Mouse (Mus musculus): ENCODE results near the gene Polr1e. TPM values are rescaled to one million over a fixed set of nuclear protein-coding genes. Genes with fewer than 3 reads are reported as not detected.
"Not testable (repeated sequence)": the region's sequence is repeated elsewhere in the genome, so short reads cannot be mapped to it uniquely, and the experiment has no call there.

Gene Polr1e
- polyA plus RNA-seq, 1 experiment from 2014 or later = 36.1 TPM

DNA sequence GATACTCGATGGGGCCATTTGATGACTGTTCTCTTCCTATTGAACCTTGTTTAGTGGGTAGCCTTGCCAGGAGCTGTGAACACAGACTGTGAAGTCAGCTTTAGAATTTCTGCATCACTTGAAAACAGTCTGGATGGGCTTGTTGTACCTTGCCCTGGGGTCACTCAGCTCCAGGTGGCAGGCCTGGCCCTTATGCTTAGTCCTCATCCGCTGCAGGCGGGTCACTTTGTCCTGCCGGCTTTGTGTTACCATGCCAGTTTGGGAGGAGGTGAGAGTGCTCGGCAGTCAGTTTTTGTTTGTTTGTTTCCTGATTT is 36.5 kb upstream of the Polr1e start:
- Histone ChIP-seq H3K4me1 (peaks cover 29% of the 10 kb centered on the region), H3K36me3 (peaks cover 26% of the 10 kb centered on the region; the same call in 1 of the 2 replicates), H3K9me3 (no peaks in the 10 kb centered on the region), H3K27me3 (no peaks in the 10 kb centered on the region), H3K4me3 (peak overlapping the region; percentile 78), H3K27ac (peak overlapping the region; percentile 87), H3K4me2 (peak overlapping the region; percentile 83), H3K9ac (peak overlapping the region; percentile 63; the same call in 1 of the 2 replicates)
- WGBS = 19% methylated on average over 5 of the region's 5 CpGs
- ATAC-seq (ENCODE audit: insufficient number of reproducible peaks, low FRiP score, low TSS enrichment, low read depth) = no peak

DNA sequence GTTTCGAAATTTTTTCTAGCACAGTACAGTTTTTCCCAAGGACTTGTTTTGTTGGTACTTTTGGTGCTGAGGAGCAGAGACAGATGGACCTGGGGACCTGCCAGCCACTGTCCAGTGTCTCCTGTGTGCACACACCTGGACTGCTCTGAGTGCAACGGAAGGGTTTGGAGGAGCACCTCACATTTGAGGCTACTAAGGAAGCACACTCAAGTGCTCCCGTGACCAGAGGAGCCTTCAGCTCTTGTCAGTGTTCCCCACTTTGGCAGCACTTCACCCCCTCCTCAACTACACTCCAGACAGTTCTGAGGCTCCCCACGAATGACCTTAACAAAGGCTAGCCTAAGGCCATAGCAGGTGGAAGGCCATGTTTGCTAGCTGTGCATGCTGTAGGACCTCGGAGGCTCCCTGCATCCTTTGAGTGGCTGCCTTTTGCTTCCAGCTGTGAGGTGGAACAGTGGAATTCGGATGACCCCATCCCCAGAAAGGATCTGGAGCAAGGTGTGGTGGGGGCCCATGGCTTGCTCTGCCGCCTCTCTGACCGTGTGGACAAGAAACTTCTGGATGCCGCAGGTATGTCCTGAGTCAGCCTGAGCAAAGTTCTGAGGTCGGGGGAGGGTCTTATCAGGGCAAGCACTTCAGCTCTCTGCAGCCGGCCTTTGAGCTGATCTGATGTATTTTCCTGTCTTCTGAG is 35.8 kb upstream of the Polr1e start:
- no peak overlapping the region for H3K27ac ChIP-seq
- peaks cover 33% of the 10 kb centered on the region; the same call in 1 of the 2 replicates for H3K36me3 ChIP-seq
- no peaks in the 10 kb centered on the region for H3K9me3 ChIP-seq
- 71% methylated on average over 11 of the region's 11 CpGs for WGBS
- peak overlapping the region; percentile 78; the same call in 1 of the 2 replicates for H3K4me3 ChIP-seq
- H3K4me1 ChIP-seq = peaks cover 29% of the 10 kb centered on the region
- H3K9ac ChIP-seq = no peak overlapping the region
- peak overlapping the region; percentile 83 for H3K4me2 ChIP-seq
- no peaks in the 10 kb centered on the region for H3K27me3 ChIP-seq
- ATAC-seq (ENCODE audit: insufficient number of reproducible peaks, low FRiP score, low TSS enrichment, low read depth) = no peak

DNA sequence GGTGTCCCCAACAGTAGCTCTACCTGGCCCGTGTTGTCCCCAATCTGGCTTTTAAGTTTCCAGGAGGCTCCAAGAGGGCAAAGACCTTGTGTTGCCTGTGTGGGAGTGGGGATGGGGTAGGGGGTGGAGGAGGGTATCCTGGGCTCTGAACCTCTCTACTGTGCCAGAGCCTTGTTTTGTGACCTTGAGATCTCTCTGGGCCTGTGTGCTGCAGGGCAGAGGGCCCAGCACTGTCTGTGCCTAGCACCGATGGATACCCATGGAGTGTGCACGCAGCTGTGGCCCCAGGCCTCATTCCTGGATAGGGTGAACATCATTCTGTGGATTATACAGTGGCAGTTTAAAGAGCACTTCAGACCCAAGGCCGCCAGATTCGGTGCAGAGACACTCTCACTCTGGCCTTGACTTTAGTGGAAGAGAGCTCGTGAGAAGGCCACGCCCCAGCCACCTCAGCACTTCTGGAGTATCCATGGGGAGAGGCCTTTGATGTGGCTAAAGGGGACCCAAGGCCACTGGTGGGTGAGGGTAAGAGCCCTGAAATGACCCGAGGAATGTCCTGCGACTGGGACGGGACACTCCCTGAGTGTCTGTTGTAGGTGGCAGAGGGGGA is 35.1 kb upstream of the Polr1e start:
- Histone ChIP-seq H3K4me1 (peaks cover 29% of the 10 kb centered on the region), H3K9ac (no peak overlapping the region), H3K36me3 (peaks cover 37% of the 10 kb centered on the region), H3K9me3 (no peaks in the 10 kb centered on the region), H3K4me2 (no peak overlapping the region), H3K27ac (no peak overlapping the region), H3K4me3 (no peak overlapping the region), H3K27me3 (no peaks in the 10 kb centered on the region)
- ATAC-seq (ENCODE audit: insufficient number of reproducible peaks, low FRiP score, low TSS enrichment, low read depth) = no peak
- 83% methylated on average over 10 of the region's 10 CpGs for WGBS

DNA sequence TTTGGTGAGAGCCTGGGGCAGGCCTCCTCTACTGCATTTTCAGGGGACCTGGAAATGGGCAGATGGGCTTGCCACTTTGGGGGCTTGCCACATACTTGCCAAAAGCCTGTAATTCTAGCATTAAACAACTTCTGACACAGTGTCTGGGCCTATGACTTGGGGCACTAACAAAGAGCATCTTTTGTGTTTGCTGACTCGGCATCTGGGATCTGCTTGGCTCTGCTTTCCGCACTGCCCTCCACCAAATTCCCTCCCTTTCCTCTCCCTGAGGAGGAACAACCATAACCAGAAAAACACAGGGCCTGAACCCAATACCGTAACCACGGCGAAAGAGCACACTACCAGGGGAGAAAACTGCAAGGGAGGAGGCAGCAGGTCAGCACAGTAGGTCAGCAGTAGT is 27.8 kb upstream of the Polr1e start:
- H3K4me2 ChIP-seq = no peak overlapping the region
- peaks cover 77% of the 10 kb centered on the region for H3K36me3 ChIP-seq
- 82% methylated on average over 5 of the region's 5 CpGs for WGBS
- no peak overlapping the region for H3K4me3 ChIP-seq
- no peaks in the 10 kb centered on the region for H3K4me1 ChIP-seq
- no peak overlapping the region for H3K9ac ChIP-seq
- no peaks in the 10 kb centered on the region for H3K27me3 ChIP-seq
- no peak for ATAC-seq (ENCODE audit: insufficient number of reproducible peaks, low FRiP score, low TSS enrichment, low read depth)
- H3K27ac ChIP-seq = no peak overlapping the region
- no peaks in the 10 kb centered on the region for H3K9me3 ChIP-seq

DNA sequence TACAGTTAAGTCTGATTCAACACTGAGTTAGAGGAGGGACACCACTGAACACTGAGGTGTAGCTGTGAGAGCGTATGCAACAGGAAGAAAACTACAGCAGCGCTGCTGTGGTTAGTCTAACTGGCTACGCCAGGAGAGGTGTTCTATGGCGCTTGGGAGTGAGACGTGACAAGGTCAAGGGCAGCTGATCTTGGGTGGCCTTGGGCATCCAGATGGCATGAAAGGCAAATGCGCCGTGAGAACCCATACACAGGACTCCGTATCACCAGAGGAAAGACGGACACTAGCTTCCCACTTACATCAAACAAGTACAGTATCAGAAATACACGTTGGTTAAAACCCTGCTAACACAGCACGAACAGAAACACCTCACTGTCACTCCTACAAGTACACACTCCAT is 26.1 kb upstream of the Polr1e start:
- H3K9ac ChIP-seq; H3K9me3 ChIP-seq; H3K27ac ChIP-seq; H3K4me2 ChIP-seq; H3K4me3 ChIP-seq; H3K27me3 ChIP-seq; H3K4me1 ChIP-seq; ATAC-seq (ENCODE audit: insufficient number of reproducible peaks, low FRiP score, low TSS enrichment, low read depth): not testable (repeated sequence)
- WGBS = 88% methylated on average over 11 of the region's 11 CpGs
- peaks cover 65% of the 10 kb centered on the region for H3K36me3 ChIP-seq

DNA sequence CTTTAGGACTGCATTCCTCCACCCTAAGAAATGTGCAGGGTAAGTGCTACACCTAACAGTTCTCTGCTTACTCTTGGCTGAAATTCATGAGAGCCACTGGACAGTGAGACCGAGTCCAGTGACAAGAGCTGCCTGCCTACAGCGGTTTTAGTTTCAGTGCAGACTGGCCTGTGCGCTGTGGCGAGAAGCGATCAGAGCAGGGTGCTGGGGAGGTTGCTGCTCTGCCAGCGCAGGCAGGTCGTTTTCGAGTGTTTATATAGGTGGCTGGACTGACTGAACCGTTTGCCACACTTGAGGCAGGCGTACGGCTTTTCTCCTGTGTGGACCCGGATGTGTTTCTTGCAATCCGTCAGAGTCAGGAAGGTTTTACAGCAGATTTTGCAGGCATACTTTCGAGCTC is 25.2 kb upstream of the Polr1e start:
- 84% methylated on average over 14 of the region's 14 CpGs for WGBS
- not testable (repeated sequence) for H3K4me3 ChIP-seq; H3K27me3 ChIP-seq; H3K9me3 ChIP-seq; H3K9ac ChIP-seq; H3K4me1 ChIP-seq; H3K27ac ChIP-seq; ATAC-seq (ENCODE audit: insufficient number of reproducible peaks, low FRiP score, low TSS enrichment, low read depth); H3K4me2 ChIP-seq
- peaks cover 59% of the 10 kb centered on the region for H3K36me3 ChIP-seq

DNA sequence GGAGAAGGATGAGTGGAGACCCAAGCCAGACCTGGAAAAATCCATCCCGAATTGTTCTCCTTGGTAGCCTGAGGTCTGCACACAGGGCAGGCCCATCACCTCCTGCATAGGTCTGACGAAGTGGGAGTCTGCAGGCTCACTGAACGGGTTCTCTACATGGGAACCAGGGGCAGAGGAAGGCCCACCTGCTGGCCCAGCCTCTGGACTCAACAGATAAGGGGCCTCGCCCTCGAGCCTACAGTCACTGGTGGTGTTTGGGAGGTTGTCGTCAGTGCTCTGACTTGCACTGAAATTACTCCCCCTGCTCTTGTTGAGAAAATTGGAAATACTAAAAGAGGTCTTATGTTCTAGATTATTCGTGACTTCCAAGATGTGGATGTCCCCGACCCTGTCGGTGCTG is 24.5 kb upstream of the Polr1e start:
- Histone ChIP-seq H3K9me3 (no peaks in the 10 kb centered on the region), H3K27me3 (no peaks in the 10 kb centered on the region), H3K27ac (no peak overlapping the region), H3K9ac (no peak overlapping the region), H3K4me2 (no peak overlapping the region), H3K4me3 (no peak overlapping the region), H3K4me1 (no peaks in the 10 kb centered on the region), H3K36me3 (peaks cover 53% of the 10 kb centered on the region)
- WGBS = 90% methylated on average over 9 of the region's 9 CpGs
- no peak for ATAC-seq (ENCODE audit: insufficient number of reproducible peaks, low FRiP score, low TSS enrichment, low read depth)

DNA sequence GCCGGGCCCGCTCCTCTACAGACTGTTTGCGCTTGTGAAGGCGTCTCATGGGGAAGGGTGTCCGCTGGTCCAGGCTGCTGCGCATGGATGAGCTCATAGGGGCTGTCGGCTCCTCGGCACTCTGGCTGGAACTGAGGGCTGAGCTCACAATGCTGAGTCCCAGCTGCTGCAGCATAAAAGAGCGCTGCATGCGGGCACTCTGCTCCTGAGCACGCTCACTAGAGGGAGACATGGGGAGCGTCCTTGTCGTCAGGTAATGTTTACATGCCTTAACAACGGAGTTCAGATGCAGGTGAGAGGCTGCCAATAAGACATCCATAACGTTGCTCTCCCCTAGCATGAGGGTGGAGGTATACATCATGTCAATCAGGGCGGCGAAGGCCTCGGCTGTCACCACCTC is 23.6 kb upstream of the Polr1e start:
- Histone ChIP-seq H3K4me3 (no peak overlapping the region), H3K27ac (no peak overlapping the region), H3K4me1 (no peaks in the 10 kb centered on the region), H3K9ac (no peak overlapping the region), H3K36me3 (peaks cover 44% of the 10 kb centered on the region), H3K4me2 (no peak overlapping the region), H3K9me3 (no peaks in the 10 kb centered on the region), H3K27me3 (no peaks in the 10 kb centered on the region)
- 87% methylated on average over 18 of the region's 18 CpGs for WGBS
- no peak for ATAC-seq (ENCODE audit: insufficient number of reproducible peaks, low FRiP score, low TSS enrichment, low read depth)

DNA sequence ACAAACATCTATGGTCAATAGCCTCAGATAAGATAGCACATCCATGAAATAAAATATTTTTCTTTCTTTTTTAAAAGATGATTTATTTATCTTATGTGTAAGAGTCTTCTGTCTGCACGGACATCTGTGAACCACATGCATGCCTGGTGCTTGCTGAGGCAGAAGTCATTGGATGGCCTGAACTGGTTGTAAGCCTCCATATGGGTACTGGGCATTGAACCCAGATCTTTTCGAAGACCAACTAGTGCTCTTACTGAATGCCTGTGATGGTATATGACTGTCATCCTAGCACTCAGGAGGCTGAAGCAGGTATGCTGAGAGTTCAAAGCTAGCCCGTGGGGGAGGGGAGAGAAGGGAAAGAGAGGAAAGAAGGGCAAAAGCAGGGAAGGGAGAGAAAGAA is 20.3 kb upstream of the Polr1e start:
- H3K36me3 ChIP-seq = peaks cover 17% of the 10 kb centered on the region
- H3K4me3 ChIP-seq = no peak overlapping the region
- H3K4me2 ChIP-seq = no peak overlapping the region
- no peak for ATAC-seq (ENCODE audit: insufficient number of reproducible peaks, low FRiP score, low TSS enrichment, low read depth)
- H3K9ac ChIP-seq = no peak overlapping the region
- H3K9me3 ChIP-seq = no peaks in the 10 kb centered on the region
- no peak overlapping the region for H3K27ac ChIP-seq
- no peaks in the 10 kb centered on the region for H3K27me3 ChIP-seq
- WGBS = 72% methylated on average over 3 of the region's 3 CpGs
- H3K4me1 ChIP-seq = no peaks in the 10 kb centered on the region

DNA sequence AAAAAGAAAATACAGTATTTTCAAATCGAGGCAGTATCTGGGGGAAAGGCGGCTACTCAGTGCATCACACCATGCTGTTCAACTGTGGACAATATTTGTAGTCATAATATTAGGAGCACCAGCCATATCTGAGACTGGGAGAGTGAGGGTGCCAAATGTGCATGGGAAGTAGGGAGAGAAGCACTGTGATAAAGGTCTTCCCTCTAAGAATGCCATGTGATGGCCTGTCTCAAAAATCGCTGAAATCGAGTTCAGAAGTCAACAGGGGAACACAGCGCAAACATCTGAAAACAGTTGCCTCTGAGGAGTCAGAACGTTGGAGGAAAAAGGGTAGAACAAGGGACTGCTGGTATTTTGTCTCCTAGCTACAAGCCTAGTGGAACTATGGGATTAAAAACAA is 18.4 kb upstream of the Polr1e start:
- H3K9ac ChIP-seq = no peak overlapping the region
- H3K9me3 ChIP-seq = no peaks in the 10 kb centered on the region
- H3K27ac ChIP-seq = no peak overlapping the region
- H3K36me3 ChIP-seq = peaks cover 5% of the 10 kb centered on the region; the same call in 1 of the 2 replicates
- H3K4me2 ChIP-seq = no peak overlapping the region
- 85% methylated on average over 6 of the region's 6 CpGs for WGBS
- no peaks in the 10 kb centered on the region for H3K27me3 ChIP-seq
- no peak overlapping the region for H3K4me3 ChIP-seq
- ATAC-seq (ENCODE audit: insufficient number of reproducible peaks, low FRiP score, low TSS enrichment, low read depth) = no peak
- H3K4me1 ChIP-seq = no peaks in the 10 kb centered on the region

DNA sequence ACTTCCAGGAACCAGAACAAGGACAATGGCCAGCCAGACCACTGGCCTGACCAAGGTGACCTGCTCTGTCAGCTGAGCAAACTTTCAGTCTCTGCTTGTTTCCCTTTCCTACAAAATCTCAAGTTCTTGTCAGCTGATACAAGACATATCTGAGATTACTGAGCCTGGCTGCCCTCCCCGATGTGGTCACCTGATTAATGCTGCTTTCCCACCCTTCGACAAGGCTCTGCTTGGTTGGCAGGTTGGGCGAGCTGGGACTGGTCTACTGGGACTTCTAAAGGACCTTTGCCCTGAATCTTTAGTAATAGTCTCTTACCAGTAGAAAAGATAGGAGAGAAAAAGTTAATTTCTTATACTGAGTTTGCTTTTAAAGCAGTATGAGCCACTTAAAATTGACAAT is 12.9 kb upstream of the Polr1e start:
- Histone ChIP-seq H3K4me2 (no peak overlapping the region), H3K36me3 (peaks cover 6% of the 10 kb centered on the region; the same call in 1 of the 2 replicates), H3K4me1 (peaks cover 9% of the 10 kb centered on the region), H3K9ac (no peak overlapping the region), H3K4me3 (no peak overlapping the region), H3K27me3 (no peaks in the 10 kb centered on the region), H3K27ac (no peak overlapping the region), H3K9me3 (no peaks in the 10 kb centered on the region)
- WGBS = 77% methylated on average over 3 of the region's 3 CpGs
- no peak for ATAC-seq (ENCODE audit: insufficient number of reproducible peaks, low FRiP score, low TSS enrichment, low read depth)

DNA sequence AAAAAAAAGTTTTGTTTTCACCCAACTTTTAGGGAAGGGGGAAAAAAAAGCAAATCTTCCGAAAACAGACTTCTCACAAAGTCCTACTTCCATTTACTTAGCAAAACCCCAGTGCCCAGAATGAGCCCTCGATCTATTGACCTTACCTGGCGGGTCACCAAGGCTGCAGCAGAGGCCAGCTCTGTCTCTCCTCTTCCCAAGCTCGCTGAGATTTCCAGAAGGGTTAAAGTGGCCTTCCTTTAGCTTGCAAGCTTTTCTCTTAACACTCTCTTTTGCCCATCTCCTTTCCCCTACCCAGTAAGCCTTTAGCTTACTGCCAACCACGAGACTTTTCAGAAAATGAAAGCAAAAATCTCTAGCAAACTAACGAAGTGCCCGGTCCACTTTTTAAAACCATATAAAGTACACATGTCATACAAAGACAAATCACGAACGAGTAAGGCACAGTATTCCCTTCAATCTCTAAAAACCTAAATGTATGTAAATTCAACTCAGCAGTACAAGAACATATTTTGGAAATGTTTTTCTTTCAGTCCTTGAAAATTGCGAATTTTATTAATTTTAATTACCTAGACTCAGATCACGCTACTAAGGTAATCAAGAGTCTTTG is 7.5 kb upstream of the Polr1e start:
- Histone ChIP-seq H3K27ac (peak overlapping the region; percentile 97; the same call in 1 of the 2 replicates), H3K4me2 (peak overlapping the region; percentile 62), H3K9ac (peak overlapping the region; percentile 90), H3K36me3 (no peaks in the 10 kb centered on the region), H3K4me3 (peak overlapping the region; percentile 81), H3K27me3 (no peaks in the 10 kb centered on the region), H3K4me1 (peaks cover 22% of the 10 kb centered on the region), H3K9me3 (no peaks in the 10 kb centered on the region)
- WGBS = 8% methylated on average over 11 of the region's 11 CpGs
- no peak for ATAC-seq (ENCODE audit: insufficient number of reproducible peaks, low FRiP score, low TSS enrichment, low read depth)

Data from limb, embryonic 15.5 days (tissue).